Mouse (Mus musculus) heart, postnatal 0 days (tissue): ENCODE measurements around the gene Ric3. TPM values are rescaled to one million over a fixed set of nuclear protein-coding genes. Genes with fewer than 3 reads are reported as not detected.

Experiments
- ATAC-seq: fragments of 200-750 bp; cut with Nextera tagmentation; 2 replicates; pipeline ENCODE4 v1.8.0; 2017; ENCODE audit warnings: low read depth, moderate number of reproducible peaks, moderate library complexity; ENCODE audit not compliant: insufficient read depth
- DNase-seq: peaks from one replicate; pipeline ENCODE4 v3.0.0-alpha.2; 2016; ENCODE audit warnings: low spot score
- H3K27ac ChIP-seq: fragments of 300-500 bp; sonication (generic); 2 replicates; pipeline ENCODE4 v1.5.1; 2014; ENCODE audit warnings: low read depth, mild to moderate bottlenecking
- H3K27me3 ChIP-seq: fragments of 300-500 bp; sonication (generic); 2 replicates; pipeline ENCODE4 v1.6.1; 2014; ENCODE audit warnings: low read length, mixed read lengths; ENCODE audit not compliant: control insufficient read depth, insufficient read depth
- H3K36me3 ChIP-seq: fragments of 300-500 bp; sonication (generic); replicated peaks from 2 replicates; pipeline ENCODE4 v1.6.1; 2014; ENCODE audit warnings: low read length, mixed read lengths; ENCODE audit not compliant: control insufficient read depth, insufficient read depth
- H3K4me1 ChIP-seq: fragments of 300-500 bp; sonication (generic); 2 replicates; pipeline ENCODE4 v1.6.1; 2014; ENCODE audit warnings: antibody characterized with exemption; ENCODE audit not compliant: control insufficient read depth, insufficient read depth
- H3K4me2 ChIP-seq: fragments of 300-500 bp; sonication (generic); 2 replicates; pipeline ENCODE4 v1.6.1; 2014; ENCODE audit warnings: low read depth, mild to moderate bottlenecking, low read length, moderate library complexity
- H3K4me3 ChIP-seq: fragments of 300-500 bp; sonication (generic); 2 replicates; pipeline ENCODE4 v1.5.1; 2014; ENCODE audit warnings: low read depth, low read length
- H3K9ac ChIP-seq: fragments of 300-500 bp; sonication (generic); replicated peaks from 2 replicates; pipeline ENCODE4 v1.6.1; 2014; ENCODE audit warnings: low read depth, low read length, mixed read lengths
- H3K9me3 ChIP-seq: fragments of 300-500 bp; sonication (generic); replicated peaks from 2 replicates; pipeline ENCODE4 v1.6.1; 2016; ENCODE audit warnings: low read length; ENCODE audit not compliant: control insufficient read depth
- CTCF ChIP-seq: IDR thresholded peaks from 2 replicates; pipeline ENCODE4 v1.5.1; 2016; ENCODE audit warnings: antibody characterized with exemption, control low read depth, low read depth
- EP300 ChIP-seq: IDR thresholded peaks from 2 replicates; pipeline ENCODE4 v1.6.1; 2016; ENCODE audit warnings: antibody characterized with exemption, low read depth
- WGBS: fragments of 180-500 bp; shearing (Covaris S2); extraction: QIAGEN DNeasy Blood & Tissue Kit; methylation state at CpG from one replicate; pipeline ENCODE4 v1.1.7; 2014; 5-methylcytosine and 5-hydroxymethylcytosine counted together
- polyA plus RNA-seq: library from polyadenylated mRNA; unstranded; fragments of >200 nt; fragmentation: Nextera tagmentation; extraction: Ambion mirVana; gene quantifications from 2 replicates; pipeline ENCODE4 v1.2.1, GENCODE M21; 2015
- total RNA-seq: library from RNA; depleted of rRNA; stranded (reverse); fragments of >200 nt; gene quantifications from 2 replicates; pipeline ENCODE4 v1.2.3, GENCODE M21; 2014; ENCODE audit warnings: low replicate concordance

Gene Ric3
- total and polyA plus RNA-seq, 2 experiments from 2014 or later, result 0.38 to 0.42 TPM

DNA sequence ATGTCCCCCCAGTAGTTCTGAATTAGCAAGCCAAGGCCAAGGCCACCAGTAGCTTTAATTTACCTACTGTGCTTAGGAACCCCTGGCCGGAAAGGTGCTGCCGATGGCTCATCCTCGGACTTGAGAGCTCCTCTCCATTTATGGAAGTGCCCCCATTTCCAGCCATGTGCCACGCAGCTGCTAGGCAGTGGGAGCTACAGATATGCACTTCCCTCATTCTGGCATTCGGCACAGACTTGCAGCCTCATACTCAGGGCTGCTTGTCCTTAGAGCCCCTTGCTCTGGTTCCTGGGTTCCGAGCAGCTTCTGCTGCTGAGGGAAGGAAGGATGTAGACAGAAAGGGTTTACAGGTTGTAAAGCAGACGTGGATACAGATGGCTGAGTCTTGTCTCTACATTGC, 68.3 kb downstream of the Ric3 start:
- ATAC-seq, result no peak
- WGBS, result 50% methylated on average over 7 of the region's 7 CpGs
- no peak overlapping the region for H3K27ac ChIP-seq
- no peak overlapping the region for H3K4me3 ChIP-seq
- no peak overlapping the region for H3K9ac ChIP-seq
- peaks cover 39% of the 10 kb centered on the region for H3K27me3 ChIP-seq
- no peak for DNase-seq
- TF ChIP-seq CTCF (no peak), EP300 (no peak)
- no peaks in the 10 kb centered on the region for H3K4me1 ChIP-seq
- no peaks in the 10 kb centered on the region for H3K9me3 ChIP-seq
- H3K36me3 ChIP-seq, result no peaks in the 10 kb centered on the region
- no peak overlapping the region for H3K4me2 ChIP-seq

DNA sequence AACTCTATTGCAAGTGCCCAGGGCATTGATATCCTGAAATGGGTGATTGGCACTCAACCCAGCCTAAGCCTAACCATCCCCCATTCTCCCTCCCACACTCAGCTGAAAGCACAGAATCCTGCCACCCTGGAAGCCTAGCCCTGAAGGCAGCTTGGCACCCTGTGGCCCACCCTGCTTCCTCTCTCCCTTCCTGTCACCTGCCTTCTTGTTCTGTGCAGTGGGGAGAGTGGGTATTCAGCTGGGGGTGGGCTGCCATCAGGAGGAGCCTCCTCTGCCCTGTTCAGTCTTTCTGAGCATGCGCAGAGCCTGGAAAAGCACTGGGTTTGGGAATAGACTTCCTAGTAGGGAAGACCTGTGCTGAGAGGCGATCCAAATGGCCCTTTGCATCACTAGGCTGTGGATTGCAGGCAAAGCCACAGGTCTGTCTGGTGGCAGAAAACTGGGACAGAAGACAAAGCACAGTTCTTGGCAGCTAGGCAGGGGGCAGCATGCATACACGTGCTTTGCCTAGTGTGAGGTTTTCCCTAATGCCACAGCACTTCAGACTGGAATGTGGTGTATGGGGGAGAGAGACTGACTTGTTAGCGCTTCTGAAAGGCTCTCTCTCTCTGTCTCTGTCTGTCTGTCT, 70.0 kb downstream of the Ric3 start:
- Histone ChIP-seq H3K4me1 (no peaks in the 10 kb centered on the region), H3K27ac (no peak overlapping the region), H3K27me3 (peaks cover 50% of the 10 kb centered on the region), H3K9me3 (no peaks in the 10 kb centered on the region), H3K4me2 (no peak overlapping the region), H3K4me3 (no peak overlapping the region), H3K36me3 (no peaks in the 10 kb centered on the region), H3K9ac (no peak overlapping the region)
- DNase-seq (no peak), ATAC-seq (no peak; the same call in 1 of the 2 replicates)
- 40% methylated on average over 4 of the region's 4 CpGs for WGBS
- TF ChIP-seq CTCF (no peak), EP300 (no peak)

- H3K4me3 ChIP-seq, result no peak overlapping the region
- no peaks in the 10 kb centered on the region for H3K36me3 ChIP-seq
- H3K9ac ChIP-seq, result no peak overlapping the region
- H3K27ac ChIP-seq, result no peak overlapping the region
- peaks cover 53% of the 10 kb centered on the region for H3K27me3 ChIP-seq
- DNase-seq (no peak), ATAC-seq (no peak)
- no peaks in the 10 kb centered on the region for H3K9me3 ChIP-seq
- H3K4me1 ChIP-seq, result no peaks in the 10 kb centered on the region
- no peak for TF ChIP-seq EP300
- TF ChIP-seq CTCF, result no peak
- H3K4me2 ChIP-seq, result no peak overlapping the region
- WGBS, result 61% methylated on average over 1 of the region's 1 CpGs
Observed at GRCm38 (mm10) chr7:109012575-109012974, 70.6 kb downstream of the Ric3 start.

- ATAC-seq, result no peak
- Histone ChIP-seq H3K4me3 (no peak overlapping the region), H3K9me3 (no peaks in the 10 kb centered on the region), H3K27ac (no peak overlapping the region), H3K9ac (no peak overlapping the region), H3K27me3 (peaks cover 54% of the 10 kb centered on the region), H3K4me1 (no peaks in the 10 kb centered on the region), H3K4me2 (no peak overlapping the region), H3K36me3 (no peaks in the 10 kb centered on the region)
- no peak for TF ChIP-seq EP300
- no peak for TF ChIP-seq CTCF
- no peak for DNase-seq
- WGBS, result 58% methylated on average over 8 of the region's 8 CpGs
Observed at GRCm38 (mm10) chr7:109011596-109012180, 71.4 kb downstream of the Ric3 start.

DNA sequence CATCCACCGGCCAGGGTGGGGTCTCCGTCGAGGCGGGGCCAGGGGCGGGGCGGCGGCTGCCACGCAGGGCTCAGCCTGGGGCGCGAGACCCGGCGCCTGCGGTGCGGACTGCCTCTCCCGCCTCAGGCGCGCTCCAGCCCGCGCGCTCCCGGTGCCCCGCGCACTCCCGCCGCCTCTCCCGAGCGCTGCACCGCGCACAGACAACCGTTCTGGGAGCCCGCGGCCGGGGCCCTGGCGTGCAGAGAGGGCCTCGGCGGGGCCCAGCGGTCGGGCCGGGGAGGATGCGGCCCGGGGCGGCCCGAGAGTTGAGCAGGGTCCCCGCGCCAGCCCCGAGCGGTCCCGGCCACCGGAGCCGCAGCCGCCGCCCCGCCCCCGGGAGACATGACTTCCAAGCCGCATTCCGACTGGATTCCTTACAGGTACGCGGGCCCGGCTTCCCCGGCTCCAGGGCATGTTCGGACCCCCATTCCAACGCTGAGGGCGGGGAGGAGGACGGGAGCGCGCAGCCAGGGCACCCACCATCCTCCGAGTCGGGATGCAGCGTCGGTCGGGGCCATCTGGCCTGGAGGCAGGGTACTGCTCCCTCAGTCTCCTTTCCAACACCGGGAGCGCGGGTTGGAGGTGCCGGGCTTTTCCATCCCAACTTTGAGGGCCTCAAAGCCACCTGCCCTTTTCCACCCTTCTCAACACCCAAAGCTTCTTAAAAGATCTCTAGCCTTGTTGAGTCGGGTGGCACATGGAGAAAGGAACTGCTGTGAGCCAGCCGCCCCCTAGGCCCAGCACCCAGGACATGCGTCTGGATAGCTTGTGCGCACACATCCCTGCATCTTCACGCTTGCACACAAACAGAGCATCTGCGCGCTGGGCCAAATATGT, 72.2 kb downstream of the Ric3 start:
- no peaks in the 10 kb centered on the region for H3K9me3 ChIP-seq
- DNase-seq, result no peak
- peaks cover 54% of the 10 kb centered on the region for H3K27me3 ChIP-seq
- no peak overlapping the region; the same call in 1 of the 2 replicates for H3K9ac ChIP-seq
- peak overlapping the region; percentile 68 for H3K4me2 ChIP-seq
- no peaks in the 10 kb centered on the region for H3K36me3 ChIP-seq
- no peaks in the 10 kb centered on the region for H3K4me1 ChIP-seq
- ATAC-seq, result no peak
- WGBS, result 4% methylated on average over 80 of the region's 82 CpGs
- no peak overlapping the region for H3K27ac ChIP-seq
- H3K4me3 ChIP-seq, result peak overlapping the region; percentile 45
- TF ChIP-seq CTCF (no peak), EP300 (no peak)
